Mouse (Mus musculus) forebrain, embryonic 13.5 days (tissue): ENCODE measurements around the gene Sfswap. TPM values are rescaled to one million over a fixed set of nuclear protein-coding genes. Genes with fewer than 3 reads are reported as not detected.

Source experiments
- ATAC-seq: fragments of 200-750 bp; cut with Nextera tagmentation; 2 replicates; pipeline ENCODE4 v1.8.0; 2017
- H3K27ac ChIP-seq: fragments of 300-500 bp; sonication (generic); 2 replicates; pipeline ENCODE4 v1.5.1; 2015; ENCODE audit warnings: inconsistent platforms, mild to moderate bottlenecking, moderate library complexity
- H3K27me3 ChIP-seq: fragments of 300-500 bp; sonication (generic); 2 replicates; pipeline ENCODE4 v1.6.1; 2015; ENCODE audit warnings: mild to moderate bottlenecking, inconsistent platforms
- H3K36me3 ChIP-seq: fragments of 300-500 bp; sonication (generic); 2 replicates; pipeline ENCODE4 v1.6.1; 2015; ENCODE audit warnings: mild to moderate bottlenecking, inconsistent platforms; ENCODE audit not compliant: poor library complexity, severe bottlenecking
- H3K4me1 ChIP-seq: fragments of 300-500 bp; sonication (generic); 2 replicates; pipeline ENCODE4 v1.6.1; 2015; ENCODE audit warnings: inconsistent platforms
- H3K4me2 ChIP-seq: fragments of 300-500 bp; sonication (generic); 2 replicates; pipeline ENCODE4 v1.6.1; 2015; ENCODE audit warnings: inconsistent platforms, mild to moderate bottlenecking, moderate library complexity
- H3K4me3 ChIP-seq: fragments of 300-500 bp; sonication (generic); 2 replicates; pipeline ENCODE4 v1.5.1; 2015; ENCODE audit warnings: mild to moderate bottlenecking, inconsistent platforms
- H3K9ac ChIP-seq: fragments of 300-500 bp; sonication (generic); 2 replicates; pipeline ENCODE4 v1.6.1; 2015; ENCODE audit warnings: mild to moderate bottlenecking, inconsistent platforms
- H3K9me3 ChIP-seq: fragments of 300-500 bp; sonication (generic); replicated peaks from 2 replicates; pipeline ENCODE4 v1.6.1; 2016; ENCODE audit warnings: inconsistent platforms
- WGBS: fragments of 180-500 bp; shearing (Covaris S2); methylation state at CpG from one replicate; pipeline ENCODE4 v1.1.7; 2015; 5-methylcytosine and 5-hydroxymethylcytosine counted together
- polyA plus RNA-seq: library from polyadenylated mRNA; unstranded; fragments of >200 nt; fragmentation: Nextera tagmentation; extraction: Ambion mirVana; gene quantifications from 2 replicates; pipeline ENCODE4 v1.2.1, GENCODE M21; 2015

Sfswap gene
- polyA plus RNA-seq, 1 experiment from 2014 or later, result 54.5 TPM

GRCm38 (mm10) chr5:129534500-129534899 lies 33.5 kb downstream of the Sfswap start:
- Histone ChIP-seq H3K36me3 (peaks cover 68% of the 10 kb centered on the region), H3K27ac (no peak overlapping the region), H3K9me3 (no peaks in the 10 kb centered on the region), H3K9ac (no peak overlapping the region), H3K4me3 (no peak overlapping the region), H3K4me1 (no peaks in the 10 kb centered on the region), H3K27me3 (no peaks in the 10 kb centered on the region), H3K4me2 (no peak overlapping the region)
- ATAC-seq, result no peak
- WGBS, result 87% methylated on average over 2 of the region's 2 CpGs

GRCm38 (mm10) chr5:129535021-129535420 lies 34.0 kb downstream of the Sfswap start:
- H3K4me1 ChIP-seq, result no peaks in the 10 kb centered on the region
- no peak overlapping the region for H3K9ac ChIP-seq
- H3K27ac ChIP-seq, result no peak overlapping the region
- WGBS, result 97% methylated on average over 2 of the region's 2 CpGs
- H3K27me3 ChIP-seq, result no peaks in the 10 kb centered on the region
- H3K9me3 ChIP-seq, result no peaks in the 10 kb centered on the region
- no peak for ATAC-seq
- H3K4me2 ChIP-seq, result no peak overlapping the region
- H3K36me3 ChIP-seq, result peaks cover 68% of the 10 kb centered on the region
- no peak overlapping the region for H3K4me3 ChIP-seq

- H3K4me2 ChIP-seq, result no peak overlapping the region
- ATAC-seq, result no peak
- peaks cover 69% of the 10 kb centered on the region for H3K36me3 ChIP-seq
- no peak overlapping the region for H3K4me3 ChIP-seq
- no peak overlapping the region for H3K9ac ChIP-seq
- H3K4me1 ChIP-seq, result no peaks in the 10 kb centered on the region
- WGBS, result 94% methylated on average over 3 of the region's 3 CpGs
- H3K27me3 ChIP-seq, result no peaks in the 10 kb centered on the region
- no peak overlapping the region for H3K27ac ChIP-seq
- H3K9me3 ChIP-seq, result no peaks in the 10 kb centered on the region
Observed at GRCm38 (mm10) chr5:129535431-129535830, 34.4 kb downstream of the Sfswap start.

GRCm38 (mm10) chr5:129538826-129539225 lies 37.8 kb downstream of the Sfswap start:
- ATAC-seq, result no peak
- peaks cover 72% of the 10 kb centered on the region for H3K36me3 ChIP-seq
- WGBS, result 88% methylated on average over 4 of the region's 4 CpGs
- no peaks in the 10 kb centered on the region for H3K4me1 ChIP-seq
- H3K27ac ChIP-seq, result no peak overlapping the region
- no peak overlapping the region for H3K9ac ChIP-seq
- H3K4me3 ChIP-seq, result no peak overlapping the region
- no peaks in the 10 kb centered on the region for H3K27me3 ChIP-seq
- H3K4me2 ChIP-seq, result no peak overlapping the region
- no peaks in the 10 kb centered on the region for H3K9me3 ChIP-seq

- H3K4me2 ChIP-seq, result no peak overlapping the region
- H3K4me1 ChIP-seq, result no peaks in the 10 kb centered on the region
- H3K9me3 ChIP-seq, result no peaks in the 10 kb centered on the region
- no peak overlapping the region for H3K9ac ChIP-seq
- ATAC-seq, result no peak
- H3K27ac ChIP-seq, result no peak overlapping the region
- 89% methylated on average over 3 of the region's 3 CpGs for WGBS
- H3K27me3 ChIP-seq, result no peaks in the 10 kb centered on the region
- peaks cover 77% of the 10 kb centered on the region for H3K36me3 ChIP-seq
- no peak overlapping the region for H3K4me3 ChIP-seq
Observed at GRCm38 (mm10) chr5:129542236-129542635, 41.2 kb downstream of the Sfswap start.

- 85% methylated on average over 9 of the region's 9 CpGs for WGBS
- H3K27ac ChIP-seq, result no peak overlapping the region
Observed at GRCm38 (mm10) chr5:129545787-129546186, 44.8 kb downstream of the Sfswap start.

GRCm38 (mm10) chr5:129549716-129550115 lies 48.7 kb downstream of the Sfswap start:
- peaks cover 95% of the 10 kb centered on the region for H3K36me3 ChIP-seq
- H3K9me3 ChIP-seq, result no peaks in the 10 kb centered on the region
- no peak overlapping the region for H3K9ac ChIP-seq
- no peaks in the 10 kb centered on the region for H3K27me3 ChIP-seq
- H3K4me1 ChIP-seq, result no peaks in the 10 kb centered on the region
- WGBS, result 92% methylated on average over 12 of the region's 12 CpGs
- H3K4me2 ChIP-seq, result no peak overlapping the region
- H3K4me3 ChIP-seq, result no peak overlapping the region
- no peak overlapping the region for H3K27ac ChIP-seq
- no peak for ATAC-seq

More at GRCm38 (mm10) chr5:129545787-129546186, 44.8 kb downstream of the Sfswap start:
- ATAC-seq, result no peak
- H3K27me3 ChIP-seq, result no peaks in the 10 kb centered on the region
- no peaks in the 10 kb centered on the region for H3K4me1 ChIP-seq
- H3K4me3 ChIP-seq, result no peak overlapping the region
- no peak overlapping the region for H3K4me2 ChIP-seq
- no peaks in the 10 kb centered on the region for H3K9me3 ChIP-seq
- no peak overlapping the region for H3K9ac ChIP-seq
- peaks cover 95% of the 10 kb centered on the region for H3K36me3 ChIP-seq

GRCm38 (mm10) chr5:129550790-129551189 lies 49.8 kb downstream of the Sfswap start:
- Histone ChIP-seq H3K9ac (no peak overlapping the region), H3K4me3 (no peak overlapping the region), H3K27me3 (no peaks in the 10 kb centered on the region), H3K36me3 (peaks cover 98% of the 10 kb centered on the region), H3K4me1 (no peaks in the 10 kb centered on the region), H3K9me3 (no peaks in the 10 kb centered on the region), H3K4me2 (no peak overlapping the region), H3K27ac (no peak overlapping the region)
- no peak for ATAC-seq
- WGBS, result 96% methylated on average over 6 of the region's 6 CpGs

GRCm38 (mm10) chr5:129551991-129552390 lies 51.0 kb downstream of the Sfswap start:
- WGBS, result 92% methylated on average over 2 of the region's 2 CpGs

GRCm38 (mm10) chr5:129553642-129554041 lies 52.6 kb downstream of the Sfswap start:
- no peak for ATAC-seq

More at GRCm38 (mm10) chr5:129551991-129552390, 51.0 kb downstream of the Sfswap start:
- Histone ChIP-seq H3K9ac (no peak overlapping the region), H3K27ac (no peak overlapping the region), H3K27me3 (no peaks in the 10 kb centered on the region), H3K36me3 (peaks cover 98% of the 10 kb centered on the region), H3K4me2 (no peak overlapping the region), H3K4me1 (no peaks in the 10 kb centered on the region), H3K4me3 (no peak overlapping the region), H3K9me3 (no peaks in the 10 kb centered on the region)
- no peak for ATAC-seq

GRCm38 (mm10) chr5:129558591-129558990 lies 57.6 kb downstream of the Sfswap start:
- no peak overlapping the region for H3K27ac ChIP-seq
- no peaks in the 10 kb centered on the region for H3K9me3 ChIP-seq
- H3K4me2 ChIP-seq, result no peak overlapping the region
- H3K36me3 ChIP-seq, result peaks cover 86% of the 10 kb centered on the region
- no peaks in the 10 kb centered on the region for H3K27me3 ChIP-seq
- no peaks in the 10 kb centered on the region for H3K4me1 ChIP-seq
- no peak for ATAC-seq
- no peak overlapping the region for H3K4me3 ChIP-seq
- 82% methylated on average over 5 of the region's 5 CpGs for WGBS
- H3K9ac ChIP-seq, result no peak overlapping the region

More at GRCm38 (mm10) chr5:129553642-129554041, 52.6 kb downstream of the Sfswap start:
- no peak overlapping the region for H3K9ac ChIP-seq
- no peak overlapping the region for H3K4me2 ChIP-seq
- no peaks in the 10 kb centered on the region for H3K4me1 ChIP-seq
- peaks cover 95% of the 10 kb centered on the region for H3K36me3 ChIP-seq
- H3K27me3 ChIP-seq, result no peaks in the 10 kb centered on the region
- no peak overlapping the region for H3K27ac ChIP-seq
- H3K9me3 ChIP-seq, result no peaks in the 10 kb centered on the region
- no peak overlapping the region for H3K4me3 ChIP-seq
- WGBS, result 90% methylated on average over 6 of the region's 6 CpGs

GRCm38 (mm10) chr5:129559283-129559682 lies 58.3 kb downstream of the Sfswap start:
- no peak for ATAC-seq
- no peak overlapping the region for H3K4me2 ChIP-seq
- no peaks in the 10 kb centered on the region for H3K9me3 ChIP-seq
- H3K9ac ChIP-seq, result no peak overlapping the region
- peaks cover 86% of the 10 kb centered on the region for H3K36me3 ChIP-seq
- WGBS, result 61% methylated on average over 11 of the region's 11 CpGs
- no peak overlapping the region for H3K4me3 ChIP-seq
- H3K27me3 ChIP-seq, result no peaks in the 10 kb centered on the region
- no peaks in the 10 kb centered on the region for H3K4me1 ChIP-seq
- 0 out of 2 replicates have a peak overlapping the region, but pooled peaks have one; percentile 26 for H3K27ac ChIP-seq

GRCm38 (mm10) chr5:129562342-129562741 lies 61.3 kb downstream of the Sfswap start:
- no peak for ATAC-seq
- H3K4me1 ChIP-seq, result no peaks in the 10 kb centered on the region
- peaks cover 86% of the 10 kb centered on the region for H3K36me3 ChIP-seq
- H3K27ac ChIP-seq, result no peak overlapping the region
- no peaks in the 10 kb centered on the region for H3K27me3 ChIP-seq
- H3K4me3 ChIP-seq, result no peak overlapping the region
- WGBS, result 85% methylated on average over 8 of the region's 8 CpGs
- H3K9ac ChIP-seq, result no peak overlapping the region
- H3K4me2 ChIP-seq, result no peak overlapping the region
- H3K9me3 ChIP-seq, result no peaks in the 10 kb centered on the region
